Mouse (Mus musculus): ENCODE data around the gene Syne1. TPM values are rescaled to one million over a fixed set of nuclear protein-coding genes. Genes with fewer than 3 reads are reported as not detected.

The Syne1 gene
- polyA plus RNA-seq, 1 experiment from 2014 or later, result 2.4 TPM

DNA sequence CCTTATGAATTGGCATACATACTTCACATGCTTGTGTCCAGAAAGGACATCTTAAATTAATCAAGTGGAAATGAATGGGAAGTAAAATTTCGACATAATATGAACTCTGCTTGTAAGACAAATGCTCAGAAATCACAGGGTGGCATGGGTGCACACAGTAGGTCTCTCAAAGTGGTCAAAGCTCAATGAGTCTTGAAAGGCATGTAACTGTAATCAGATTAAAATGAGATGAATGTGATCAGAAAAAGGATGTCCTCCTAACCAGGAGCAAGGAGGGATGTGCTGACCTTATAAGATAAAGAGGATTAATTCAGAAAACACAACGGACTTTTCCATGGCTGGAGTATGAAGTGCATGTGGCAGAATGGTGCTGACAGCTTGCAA, 453.5 kb downstream of the Syne1 start:
- Histone ChIP-seq H3K9ac (ENCODE audit: low read length) (no peak overlapping the region), H3K9me3 (ENCODE audit: control insufficient read depth, low read length) (no peaks in the 10 kb centered on the region), H3K4me1 (replicated peaks; ENCODE audit: control insufficient read depth, insufficient read depth, low read length) (no peaks in the 10 kb centered on the region), H3K36me3 (ENCODE audit: control insufficient read depth, insufficient read depth, low read length) (no peaks in the 10 kb centered on the region), H3K4me3 (ENCODE audit: low read depth, low read length) (no peak overlapping the region), H3K27ac (ENCODE audit: low read depth, low read length) (no peak overlapping the region), H3K27me3 (ENCODE audit: control insufficient read depth, insufficient read depth, low read length) (no peaks in the 10 kb centered on the region), H3K4me2 (ENCODE audit: low read depth, low read length, severe bottlenecking) (no peak overlapping the region)
- 77% methylated on average over 2 of the region's 2 CpGs for WGBS
- ATAC-seq (replicated peaks; ENCODE audit: low FRiP score), result no peak
- DNase-seq (ENCODE audit: low spot score), result no peak

DNA sequence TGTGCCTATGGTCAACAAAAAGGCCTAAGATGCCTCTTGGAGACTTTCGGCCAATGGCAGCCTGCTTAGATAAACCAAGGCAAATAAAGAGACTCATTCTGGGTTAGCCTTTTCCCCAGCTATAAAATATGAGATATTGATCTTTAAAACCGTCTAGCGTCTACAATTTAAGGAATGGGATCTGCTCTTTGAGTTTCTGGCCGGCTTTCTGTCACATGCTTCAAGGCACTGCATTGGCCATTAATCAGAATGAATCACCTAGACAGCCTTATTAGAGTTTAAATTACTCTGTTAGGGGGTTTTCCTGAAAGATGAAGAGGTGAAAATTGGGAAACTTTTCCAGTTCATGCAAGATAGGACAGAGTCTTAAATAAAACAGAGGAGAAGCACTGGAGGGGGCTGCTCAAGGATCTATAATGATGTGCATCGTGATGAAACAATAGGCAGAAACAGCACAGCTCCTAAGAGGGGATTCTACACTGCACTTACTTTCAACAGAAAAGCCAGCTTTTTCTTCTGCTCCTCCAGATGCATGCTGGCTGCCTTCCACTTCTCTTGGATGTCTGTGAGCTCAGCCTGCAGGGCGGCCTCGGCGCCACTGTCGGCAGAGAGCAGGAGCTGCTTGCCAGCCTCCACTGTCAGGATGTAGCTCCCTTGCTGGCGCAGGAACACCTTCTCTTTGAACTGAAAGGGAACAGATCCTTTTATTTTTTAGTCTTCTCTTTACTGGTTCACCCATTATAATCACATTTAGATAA, 454.1 kb downstream of the Syne1 start:
- no peaks in the 10 kb centered on the region for H3K9me3 ChIP-seq (ENCODE audit: control insufficient read depth, low read length)
- H3K36me3 ChIP-seq (ENCODE audit: control insufficient read depth, insufficient read depth, low read length), result no peaks in the 10 kb centered on the region
- ATAC-seq (replicated peaks; ENCODE audit: low FRiP score) (no peak), DNase-seq (ENCODE audit: low spot score) (no peak)
- WGBS, result 87% methylated on average over 10 of the region's 10 CpGs
- H3K4me2 ChIP-seq (ENCODE audit: low read depth, low read length, severe bottlenecking), result no peak overlapping the region
- no peak overlapping the region for H3K4me3 ChIP-seq (ENCODE audit: low read depth, low read length)
- H3K27me3 ChIP-seq (ENCODE audit: control insufficient read depth, insufficient read depth, low read length), result no peaks in the 10 kb centered on the region
- no peak overlapping the region for H3K9ac ChIP-seq (ENCODE audit: low read length)
- no peaks in the 10 kb centered on the region for H3K4me1 ChIP-seq (replicated peaks; ENCODE audit: control insufficient read depth, insufficient read depth, low read length)
- H3K27ac ChIP-seq (ENCODE audit: low read depth, low read length), result no peak overlapping the region

DNA sequence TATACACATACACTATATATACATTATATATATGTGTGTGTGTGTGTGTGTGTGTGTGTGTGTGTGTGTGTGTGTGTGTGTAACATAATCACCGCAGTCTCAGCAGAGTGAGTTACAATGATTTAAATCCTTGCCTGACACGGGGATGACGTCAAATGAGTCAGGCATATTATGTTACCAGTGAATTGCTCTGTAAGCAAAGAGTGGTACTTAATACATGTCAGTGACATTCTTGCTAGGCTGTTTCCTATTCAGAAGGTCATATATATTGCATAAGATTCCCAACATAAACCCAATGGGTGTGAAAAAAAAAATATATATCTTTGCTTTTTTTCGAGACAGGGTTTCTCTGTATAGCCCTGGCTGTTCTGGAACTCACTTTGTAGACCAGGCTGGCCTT, 462.1 kb downstream of the Syne1 start:
- ATAC-seq (replicated peaks; ENCODE audit: low FRiP score), result no peak
- Histone ChIP-seq H3K27ac (ENCODE audit: low read depth, low read length) (no peak overlapping the region), H3K9ac (ENCODE audit: low read length) (no peak overlapping the region), H3K4me1 (replicated peaks; ENCODE audit: control insufficient read depth, insufficient read depth, low read length) (no peaks in the 10 kb centered on the region), H3K9me3 (ENCODE audit: control insufficient read depth, low read length) (no peaks in the 10 kb centered on the region), H3K27me3 (ENCODE audit: control insufficient read depth, insufficient read depth, low read length) (no peaks in the 10 kb centered on the region), H3K36me3 (ENCODE audit: control insufficient read depth, insufficient read depth, low read length) (no peaks in the 10 kb centered on the region), H3K4me3 (ENCODE audit: low read depth, low read length) (no peak overlapping the region), H3K4me2 (ENCODE audit: low read depth, low read length, severe bottlenecking) (no peak overlapping the region)
- DNase-seq (ENCODE audit: low spot score), result no peak
- WGBS, result 93% methylated on average over 4 of the region's 4 CpGs

DNA sequence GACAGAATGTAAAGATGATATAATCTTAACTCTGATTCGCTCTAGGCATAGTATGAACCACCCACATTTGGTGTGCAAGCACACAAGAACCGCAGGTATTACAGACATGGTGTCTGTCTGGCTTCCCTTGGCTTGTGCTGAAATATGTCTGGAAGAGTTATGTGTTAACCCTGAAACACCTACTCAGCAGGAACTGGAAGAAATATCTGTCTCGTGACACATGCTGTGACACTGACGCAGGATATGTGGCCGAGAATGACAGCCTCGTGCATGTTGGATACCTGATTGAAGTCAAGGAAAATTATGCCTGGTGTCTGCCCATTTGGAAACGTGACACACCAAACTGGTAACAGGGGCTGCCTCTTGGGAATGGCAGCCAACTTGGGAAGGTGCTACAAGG, 463.9 kb downstream of the Syne1 start:
- ATAC-seq (replicated peaks; ENCODE audit: low FRiP score) (no peak), DNase-seq (ENCODE audit: low spot score) (no peak)
- H3K4me3 ChIP-seq (ENCODE audit: low read depth, low read length), result no peak overlapping the region
- 84% methylated on average over 7 of the region's 7 CpGs for WGBS
- H3K27me3 ChIP-seq (ENCODE audit: control insufficient read depth, insufficient read depth, low read length), result no peaks in the 10 kb centered on the region
- no peak overlapping the region for H3K9ac ChIP-seq (ENCODE audit: low read length)
- H3K36me3 ChIP-seq (ENCODE audit: control insufficient read depth, insufficient read depth, low read length), result no peaks in the 10 kb centered on the region
- no peak overlapping the region for H3K4me2 ChIP-seq (ENCODE audit: low read depth, low read length, severe bottlenecking)
- no peaks in the 10 kb centered on the region for H3K4me1 ChIP-seq (replicated peaks; ENCODE audit: control insufficient read depth, insufficient read depth, low read length)
- H3K9me3 ChIP-seq (ENCODE audit: control insufficient read depth, low read length), result no peaks in the 10 kb centered on the region
- H3K27ac ChIP-seq (ENCODE audit: low read depth, low read length), result no peak overlapping the region

DNA sequence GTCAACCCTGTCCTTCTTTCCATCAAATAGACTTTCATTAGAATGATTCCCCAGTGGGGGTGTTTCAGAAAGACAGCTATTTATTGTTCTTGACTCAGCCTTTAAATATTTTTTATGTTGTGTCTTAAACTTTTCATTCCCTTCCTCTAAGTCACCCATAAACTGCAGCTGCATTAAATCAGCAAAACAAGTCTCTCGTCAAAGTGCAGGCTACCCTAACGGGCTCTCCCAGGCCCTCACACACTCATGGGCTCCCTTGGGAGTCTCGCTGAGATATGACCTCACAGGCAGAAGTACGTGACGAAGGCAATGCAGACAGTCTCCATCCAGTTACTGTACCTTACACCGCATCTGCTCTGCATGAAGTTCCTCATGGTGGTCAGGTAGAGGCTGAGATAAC, 465.0 kb downstream of the Syne1 start:
- H3K36me3 ChIP-seq (ENCODE audit: control insufficient read depth, insufficient read depth, low read length), result no peaks in the 10 kb centered on the region
- no peak overlapping the region for H3K4me3 ChIP-seq (ENCODE audit: low read depth, low read length)
- H3K4me2 ChIP-seq (ENCODE audit: low read depth, low read length, severe bottlenecking), result no peak overlapping the region
- WGBS, result 91% methylated on average over 6 of the region's 6 CpGs
- H3K27me3 ChIP-seq (ENCODE audit: control insufficient read depth, insufficient read depth, low read length), result no peaks in the 10 kb centered on the region
- no peak for ATAC-seq (replicated peaks; ENCODE audit: low FRiP score)
- H3K9me3 ChIP-seq (ENCODE audit: control insufficient read depth, low read length), result no peaks in the 10 kb centered on the region
- H3K27ac ChIP-seq (ENCODE audit: low read depth, low read length), result no peak overlapping the region
- no peaks in the 10 kb centered on the region for H3K4me1 ChIP-seq (replicated peaks; ENCODE audit: control insufficient read depth, insufficient read depth, low read length)
- no peak for DNase-seq (ENCODE audit: low spot score)
- no peak overlapping the region for H3K9ac ChIP-seq (ENCODE audit: low read length)

DNA sequence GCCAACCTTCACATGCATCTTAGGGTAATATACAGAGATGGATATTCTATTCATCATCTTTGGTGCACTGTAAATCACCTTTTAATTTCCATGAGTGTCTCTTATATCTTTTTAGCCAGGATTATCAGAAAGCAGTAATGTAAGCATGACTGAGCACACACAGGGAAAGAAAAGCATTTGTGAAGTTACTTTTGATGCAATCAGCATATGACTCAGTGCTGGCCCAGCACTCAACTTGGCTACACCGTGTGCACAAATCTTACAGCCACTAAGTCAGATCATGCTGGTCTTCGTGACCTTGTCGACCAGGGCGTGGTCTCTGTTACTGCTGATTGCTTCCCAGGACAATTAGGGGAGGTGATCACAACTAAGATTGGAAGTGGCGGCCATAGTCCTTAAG, 465.5 kb downstream of the Syne1 start:
- Histone ChIP-seq H3K27me3 (ENCODE audit: control insufficient read depth, insufficient read depth, low read length) (no peaks in the 10 kb centered on the region), H3K9me3 (ENCODE audit: control insufficient read depth, low read length) (no peaks in the 10 kb centered on the region), H3K4me3 (ENCODE audit: low read depth, low read length) (no peak overlapping the region), H3K4me2 (ENCODE audit: low read depth, low read length, severe bottlenecking) (no peak overlapping the region), H3K36me3 (ENCODE audit: control insufficient read depth, insufficient read depth, low read length) (no peaks in the 10 kb centered on the region), H3K9ac (ENCODE audit: low read length) (no peak overlapping the region), H3K27ac (ENCODE audit: low read depth, low read length) (no peak overlapping the region), H3K4me1 (replicated peaks; ENCODE audit: control insufficient read depth, insufficient read depth, low read length) (no peaks in the 10 kb centered on the region)
- DNase-seq (ENCODE audit: low spot score) (no peak), ATAC-seq (replicated peaks; ENCODE audit: low FRiP score) (no peak)
- WGBS, result 89% methylated on average over 5 of the region's 5 CpGs

DNA sequence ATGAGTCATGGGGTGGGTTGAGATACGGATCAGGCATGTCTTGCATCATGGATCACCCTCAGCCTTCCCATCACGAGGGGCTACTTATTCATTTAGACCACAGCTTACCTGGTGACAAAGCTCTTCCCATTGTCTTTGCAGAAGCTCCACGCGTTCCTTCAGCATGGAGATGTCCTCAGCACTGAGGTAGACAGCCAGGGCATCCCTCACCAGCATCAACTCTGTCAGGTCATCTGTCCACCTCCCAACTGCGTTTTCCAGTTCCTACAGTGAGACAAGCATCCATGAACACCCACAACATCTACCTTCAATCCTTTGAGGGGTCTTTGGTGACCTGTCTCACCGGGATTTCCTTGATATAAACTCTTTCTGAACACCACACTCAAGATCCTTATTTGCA, 467.6 kb downstream of the Syne1 start:
- Histone ChIP-seq H3K4me1 (replicated peaks; ENCODE audit: control insufficient read depth, insufficient read depth, low read length) (no peaks in the 10 kb centered on the region), H3K9ac (ENCODE audit: low read length) (no peak overlapping the region), H3K4me3 (ENCODE audit: low read depth, low read length) (no peak overlapping the region), H3K27ac (ENCODE audit: low read depth, low read length) (no peak overlapping the region), H3K4me2 (ENCODE audit: low read depth, low read length, severe bottlenecking) (no peak overlapping the region), H3K9me3 (ENCODE audit: control insufficient read depth, low read length) (no peaks in the 10 kb centered on the region), H3K36me3 (ENCODE audit: control insufficient read depth, insufficient read depth, low read length) (no peaks in the 10 kb centered on the region), H3K27me3 (ENCODE audit: control insufficient read depth, insufficient read depth, low read length) (no peaks in the 10 kb centered on the region)
- DNase-seq (ENCODE audit: low spot score) (no peak), ATAC-seq (replicated peaks; ENCODE audit: low FRiP score) (no peak)
- 74% methylated on average over 6 of the region's 6 CpGs for WGBS

DNA sequence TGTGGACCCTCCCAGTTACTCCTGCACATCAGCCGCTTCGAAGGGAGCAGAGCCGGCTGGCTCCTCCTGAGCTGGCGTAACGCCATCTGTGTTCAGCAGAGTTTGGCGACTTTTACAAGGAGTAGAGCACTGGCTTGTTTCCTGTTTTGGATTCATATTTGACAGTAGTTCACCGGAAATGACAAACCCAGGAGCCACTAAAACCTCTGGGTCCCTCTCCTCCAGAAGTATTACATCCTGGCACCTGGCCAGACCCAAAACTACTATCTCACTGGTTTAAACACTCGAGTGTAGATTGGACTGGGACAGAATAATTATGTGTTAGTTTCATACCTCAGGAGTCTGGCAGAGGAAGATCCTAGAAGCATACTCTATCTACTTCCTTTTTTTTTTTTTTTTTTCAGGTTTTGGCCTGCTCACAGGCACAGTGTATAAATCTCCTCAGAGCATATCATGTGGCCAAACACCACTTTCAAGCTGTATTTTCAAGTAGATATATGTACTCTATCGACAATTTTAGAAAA, 471.3 kb downstream of the Syne1 start:
- H3K9ac ChIP-seq (ENCODE audit: low read length), result no peak overlapping the region
- ATAC-seq (replicated peaks; ENCODE audit: low FRiP score) (no peak), DNase-seq (ENCODE audit: low spot score) (no peak)
- no peaks in the 10 kb centered on the region for H3K27me3 ChIP-seq (ENCODE audit: control insufficient read depth, insufficient read depth, low read length)
- no peaks in the 10 kb centered on the region for H3K9me3 ChIP-seq (ENCODE audit: control insufficient read depth, low read length)
- WGBS, result 92% methylated on average over 9 of the region's 9 CpGs
- H3K4me3 ChIP-seq (ENCODE audit: low read depth, low read length), result no peak overlapping the region
- H3K27ac ChIP-seq (ENCODE audit: low read depth, low read length), result no peak overlapping the region
- H3K36me3 ChIP-seq (ENCODE audit: control insufficient read depth, insufficient read depth, low read length), result no peaks in the 10 kb centered on the region
- no peaks in the 10 kb centered on the region for H3K4me1 ChIP-seq (replicated peaks; ENCODE audit: control insufficient read depth, insufficient read depth, low read length)
- H3K4me2 ChIP-seq (ENCODE audit: low read depth, low read length, severe bottlenecking), result no peak overlapping the region

DNA sequence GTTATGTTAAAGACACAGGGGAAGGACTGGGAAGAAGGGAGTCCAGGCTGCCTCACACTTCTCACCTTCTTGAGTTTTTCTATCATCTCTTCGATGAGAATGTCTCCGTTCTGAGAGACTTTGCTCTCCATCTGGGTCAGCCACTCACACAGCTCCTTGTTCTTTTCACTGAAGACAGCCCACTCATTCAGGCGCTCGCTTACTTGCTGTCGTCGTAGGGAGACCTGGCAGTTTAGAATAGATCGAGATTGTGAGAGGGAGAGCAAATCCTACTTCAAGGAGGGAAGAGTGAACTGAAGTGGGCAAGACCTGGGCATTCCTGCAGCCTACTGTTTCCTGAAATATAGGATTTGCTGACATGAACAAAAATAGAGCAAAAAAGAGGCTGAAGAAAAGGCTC, 475.6 kb downstream of the Syne1 start:
- 89% methylated on average over 7 of the region's 7 CpGs for WGBS
- ATAC-seq (replicated peaks; ENCODE audit: low FRiP score) (no peak), DNase-seq (ENCODE audit: low spot score) (no peak)
- Histone ChIP-seq H3K27me3 (ENCODE audit: control insufficient read depth, insufficient read depth, low read length) (no peaks in the 10 kb centered on the region), H3K9ac (ENCODE audit: low read length) (no peak overlapping the region), H3K4me2 (ENCODE audit: low read depth, low read length, severe bottlenecking) (no peak overlapping the region), H3K9me3 (ENCODE audit: control insufficient read depth, low read length) (no peaks in the 10 kb centered on the region), H3K27ac (ENCODE audit: low read depth, low read length) (no peak overlapping the region), H3K36me3 (ENCODE audit: control insufficient read depth, insufficient read depth, low read length) (no peaks in the 10 kb centered on the region), H3K4me3 (ENCODE audit: low read depth, low read length) (no peak overlapping the region), H3K4me1 (replicated peaks; ENCODE audit: control insufficient read depth, insufficient read depth, low read length) (no peaks in the 10 kb centered on the region)
